Mouse (Mus musculus) CH12.LX (cell line): ENCODE results near the gene Lefty1. TPM values are rescaled to one million over a fixed set of nuclear protein-coding genes. Genes with fewer than 3 reads are reported as not detected.

Source experiments
- DNase-seq: peaks from one replicate; pipeline ENCODE4 v3.0.0-alpha.2; 2013; ENCODE audit errors: extremely low read depth
- H3K27ac ChIP-seq: 2 replicates; pipeline ENCODE4 v1.5.1; 2012; ENCODE audit warnings: low read depth, mild to moderate bottlenecking, control low read depth, moderate library complexity; ENCODE audit not compliant: insufficient read depth
- H3K27me3 ChIP-seq: replicated peaks from 2 replicates; pipeline ENCODE3; 2012; ENCODE audit warnings: inconsistent platforms
- H3K36me3 ChIP-seq, 2 experiments: replicated peaks in 1 of 2; 2 replicates each; pipeline versions ENCODE3 to v1.6.1; 2012; ENCODE audit warnings: inconsistent platforms in 1 of 2, low read length in 1 of 2, mild to moderate bottlenecking in 1 of 2, mixed read lengths in 1 of 2, moderate library complexity in 1 of 2; ENCODE audit not compliant: control insufficient read depth in 1 of 2, insufficient read depth in 1 of 2
- H3K4me1 ChIP-seq, 2 experiments: 2 replicates each; pipeline ENCODE4 v1.6.1; 2012; ENCODE audit warnings: inconsistent platforms in 1 of 2, moderate library complexity in 1 of 2; ENCODE audit not compliant: insufficient read depth in 2 of 2, control insufficient read depth in 1 of 2
- H3K4me2 ChIP-seq: 2 replicates; pipeline ENCODE4 v1.6.1; 2012; ENCODE audit warnings: low read depth, mild to moderate bottlenecking, control low read depth; ENCODE audit not compliant: poor library complexity, insufficient read depth, severe bottlenecking
- H3K4me3 ChIP-seq, 3 experiments: fragments of 150-350 bp in 1 of 3; sonication (generic) in 1 of 3; replicated peaks in 1 of 3; 2 replicates each; pipeline versions ENCODE3 to v1.5.1; 2011 to 2012; ENCODE audit warnings: low read depth in 2 of 3, low read length in 2 of 3, mild to moderate bottlenecking in 2 of 3, moderate library complexity in 2 of 3, control low read depth in 1 of 3, improper control_type of control experiment in 1 of 3, inconsistent platforms in 1 of 3, mixed read lengths in 1 of 3; ENCODE audit not compliant: poor library complexity in 1 of 3
- H3K79me2 ChIP-seq: replicated peaks from 2 replicates; pipeline ENCODE4 v1.6.1; 2012; ENCODE audit warnings: mild to moderate bottlenecking, moderate library complexity; ENCODE audit not compliant: control insufficient read depth, poor library complexity, insufficient read depth, severe bottlenecking; ENCODE audit errors: extremely low read depth
- H3K9ac ChIP-seq: 2 replicates; pipeline ENCODE4 v1.6.1; 2012; ENCODE audit warnings: low read depth, mild to moderate bottlenecking, control low read depth, moderate library complexity; ENCODE audit not compliant: insufficient read depth
- H3K9me3 ChIP-seq: replicated peaks from 2 replicates; pipeline ENCODE3; 2012; ENCODE audit warnings: low read length, inconsistent platforms, mixed read lengths
- CHD1 ChIP-seq: IDR thresholded peaks from 2 replicates; pipeline ENCODE4 v1.6.1; 2012; ENCODE audit warnings: low read depth, low read length, improper control_type of control experiment, inconsistent platforms
- CHD2 ChIP-seq: IDR thresholded peaks from 2 replicates; pipeline ENCODE4 v1.6.1; 2011; ENCODE audit warnings: low read length, improper control_type of control experiment
- CTCF ChIP-seq, 2 experiments: IDR thresholded peaks in 1 of 2; conservative IDR thresholded peaks in 1 of 2; 2 replicates each; pipeline ENCODE4 v1.5.1; 2011 to 2012; ENCODE audit warnings: low read depth in 2 of 2, low read length in 2 of 2, improper control_type of control experiment in 1 of 2, inconsistent platforms in 1 of 2, mild to moderate bottlenecking in 1 of 2, moderate library complexity in 1 of 2
- E2F4 ChIP-seq: IDR thresholded peaks from 2 replicates; pipeline ENCODE4 v1.6.1; 2011; ENCODE audit warnings: low read depth, low read length, improper control_type of control experiment; ENCODE audit not compliant: insufficient replicate concordance
- ETS1 ChIP-seq: conservative IDR thresholded peaks from 2 replicates; pipeline ENCODE4 v1.6.1; 2012; ENCODE audit warnings: low read depth, mild to moderate bottlenecking, inconsistent platforms, low read length, improper control_type of control experiment, moderate library complexity
- HCFC1 ChIP-seq: IDR thresholded peaks from 2 replicates; pipeline ENCODE4 v1.6.1; 2012; ENCODE audit warnings: low read depth, mild to moderate bottlenecking, inconsistent platforms, low read length, improper control_type of control experiment
- IRF4 ChIP-seq: IDR thresholded peaks from 2 replicates; pipeline ENCODE4 v1.6.1; 2014; ENCODE audit warnings: low read depth, mild to moderate bottlenecking, inconsistent platforms, low read length, improper control_type of control experiment
- JUND ChIP-seq: conservative IDR thresholded peaks from 2 replicates; pipeline ENCODE4 v1.6.1; 2011; ENCODE audit warnings: low read depth, low read length, improper control_type of control experiment
- KAT2A ChIP-seq: IDR thresholded peaks from 2 replicates; pipeline ENCODE4 v1.6.1; 2012; ENCODE audit warnings: low read length, improper control_type of control experiment, inconsistent platforms; ENCODE audit not compliant: insufficient replicate concordance
- MAFK ChIP-seq: IDR thresholded peaks from 2 replicates; pipeline ENCODE4 v1.6.1; 2011; ENCODE audit warnings: low read length, improper control_type of control experiment; ENCODE audit not compliant: insufficient replicate concordance
- MAZ ChIP-seq: IDR thresholded peaks from 2 replicates; pipeline ENCODE4 v1.6.1; 2012; ENCODE audit warnings: low read depth, mild to moderate bottlenecking, inconsistent platforms, low read length, improper control_type of control experiment, moderate library complexity
- NRF1 ChIP-seq: IDR thresholded peaks from 2 replicates; pipeline ENCODE4 v1.6.1; 2014; ENCODE audit warnings: low read depth, mild to moderate bottlenecking, inconsistent platforms, low read length, improper control_type of control experiment, moderate library complexity
- PAX5 ChIP-seq: IDR thresholded peaks from 2 replicates; pipeline ENCODE4 v1.6.1; 2012; ENCODE audit warnings: low read length, inconsistent platforms, mixed read lengths
- RCOR1 ChIP-seq: conservative IDR thresholded peaks from 2 replicates; pipeline ENCODE4 v1.6.1; 2012; ENCODE audit warnings: low read depth, mild to moderate bottlenecking, inconsistent platforms, low read length, improper control_type of control experiment
- TCF12 ChIP-seq: IDR thresholded peaks from 2 replicates; pipeline ENCODE4 v1.6.1; 2014; ENCODE audit warnings: low read depth, mild to moderate bottlenecking, inconsistent platforms, low read length, improper control_type of control experiment
- ZKSCAN1 ChIP-seq: IDR thresholded peaks from 2 replicates; pipeline ENCODE4 v1.6.1; 2012; ENCODE audit warnings: low read depth, inconsistent platforms, low read length, improper control_type of control experiment, borderline replicate concordance
- ZMIZ1 ChIP-seq: IDR thresholded peaks from 2 replicates; pipeline ENCODE4 v1.6.1; 2012; ENCODE audit warnings: low read depth, mild to moderate bottlenecking, inconsistent platforms, low read length, improper control_type of control experiment
- dilution Hi-C: fragments of 300-500 bp; cut with MboI; formaldehyde crosslinking; loops from 2 replicates; pipeline ENCODE4 v1.14.3; 2020; ENCODE audit warnings: low sequenced_read_pairs; ENCODE audit not compliant: extremely low pct_unique_long_range_greater_than_20kb, extremely low pct_ligation_motif_present
- in situ Hi-C: fragments of 300-500 bp; cut with MboI; formaldehyde crosslinking; loops from 3 replicates; pipeline ENCODE4 v1.14.3; 2019; ENCODE audit warnings: low sequenced_read_pairs, low pct_ligation_motif_present, low pct_unique_long_range_greater_than_20kb, mixed read lengths
- polyA plus RNA-seq: library from polyadenylated mRNA; unstranded; fragments of >175 nt; gene quantifications from 2 replicates; pipeline ENCODE4 v1.2.1, GENCODE M21; 2012; ENCODE audit warnings: low read depth; ENCODE audit not compliant: insufficient read length
- total RNA-seq, 2 experiments: library from RNA; depleted of rRNA; stranded (reverse); fragments of 300-350 nt in 1 of 2; fragments of >200 nt in 1 of 2; gene quantifications; 2 replicates each; pipeline ENCODE4 v1.2.3; 2012 to 2014

The Lefty1 gene
- total and polyA plus RNA-seq, 3 experiments = not detected

DNA sequence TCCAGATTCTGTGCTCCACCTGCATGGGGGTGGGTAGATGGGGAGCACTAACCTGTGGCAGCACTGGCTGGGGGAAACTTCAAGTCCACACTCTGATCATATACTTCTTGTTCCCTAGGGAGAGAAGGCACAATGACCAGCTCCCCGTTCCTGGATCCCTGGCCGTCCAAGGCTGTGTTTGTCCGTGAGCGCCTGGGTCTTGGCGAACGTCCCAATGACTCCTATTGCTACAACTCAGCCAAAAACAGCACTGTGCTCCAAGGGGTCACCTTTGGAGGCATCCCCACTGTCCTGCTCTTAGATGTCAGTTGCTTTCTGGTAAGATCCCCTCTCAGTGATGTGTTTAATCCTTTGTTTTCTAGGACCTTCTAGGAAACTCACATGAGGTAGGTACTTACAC is 11.6 kb downstream of the Lefty1 start:
- peaks cover 26% of the 10 kb centered on the region for H3K27me3 ChIP-seq
- no peaks in the 10 kb centered on the region for H3K79me2 ChIP-seq
- in situ Hi-C loops = no loop called here
- H3K4me2 ChIP-seq = no peak overlapping the region
- no peak overlapping the region for H3K27ac ChIP-seq
- H3K9me3 ChIP-seq = no peaks in the 10 kb centered on the region
- peaks cover 5 to 32% of the 10 kb centered on the region in 2 experiments for H3K4me1 ChIP-seq
- dilution Hi-C loops = no loop called here
- H3K4me3 ChIP-seq = no peak overlapping the region
- no peak for TF ChIP-seq NRF1
- no peak for TF ChIP-seq CHD1
- TF ChIP-seq PAX5 = no peak
- no peak for TF ChIP-seq IRF4
- no peak for TF ChIP-seq MAFK
- no peak for DNase-seq
- H3K9ac ChIP-seq = no peak overlapping the region
- H3K36me3 ChIP-seq = peaks cover 0 to 25% of the 10 kb centered on the region in 2 experiments

DNA sequence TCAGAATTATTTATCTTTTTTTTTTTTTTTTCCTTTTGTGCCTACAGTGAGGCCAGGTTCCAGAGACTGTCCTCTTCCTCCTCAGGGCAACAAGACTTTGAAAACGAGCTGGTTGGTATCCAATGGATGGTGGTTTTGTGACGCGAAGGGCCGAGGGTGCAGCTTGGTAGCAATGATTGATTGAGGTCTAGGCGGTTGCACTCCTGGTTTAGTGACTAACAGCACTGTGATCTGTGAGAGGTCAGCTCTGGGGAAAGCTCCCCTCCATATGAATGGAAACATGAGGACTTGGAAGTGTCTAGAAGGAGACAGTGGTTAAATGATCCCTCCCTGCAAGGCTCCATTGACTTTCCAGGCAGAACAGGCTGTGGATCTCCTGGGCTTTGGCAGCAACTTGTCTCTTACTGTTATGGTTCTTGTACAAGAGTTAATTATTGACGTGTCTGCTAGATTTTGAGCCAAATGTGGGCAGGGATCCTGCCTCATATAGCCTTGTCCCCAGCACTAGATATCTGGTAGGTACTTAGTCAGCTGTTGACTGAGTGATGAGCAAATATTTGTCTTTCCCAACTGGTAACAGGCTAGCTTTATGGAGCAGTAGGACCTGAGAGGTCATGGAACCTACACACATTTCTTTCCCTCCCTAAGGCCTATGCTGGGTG is 17.4 kb downstream of the Lefty1 start:
- dilution Hi-C loops = no loop called here
- Histone ChIP-seq H3K4me2 (no peak overlapping the region), H3K79me2 (no peaks in the 10 kb centered on the region), H3K4me3 (no peak overlapping the region), H3K27ac (no peak overlapping the region), H3K4me1 (peaks cover 6 to 8% of the 10 kb centered on the region in 2 experiments; a peak in 3 of 4 replicates), H3K9me3 (no peaks in the 10 kb centered on the region), H3K27me3 (no peaks in the 10 kb centered on the region), H3K9ac (no peak overlapping the region), H3K36me3 (peaks cover 0 to 39% of the 10 kb centered on the region in 2 experiments)
- in situ Hi-C loops = no loop called here
- no peak for DNase-seq
- TF ChIP-seq ETS1 = no peak
- no peak for TF ChIP-seq CTCF (conservative IDR thresholded peaks at IDR 0.05 in 1 of 2, IDR thresholded peaks at IDR 0.05 in 1 of 2; ENCODE audit: low read depth in 2 of 2, low read length in 2 of 2)
- no peak for TF ChIP-seq KAT2A
- TF ChIP-seq E2F4 = no peak
- TF ChIP-seq MAFK = no peak
- TF ChIP-seq TCF12 = no peak
- no peak for TF ChIP-seq ZMIZ1
- no peak for TF ChIP-seq JUND
- TF ChIP-seq ZKSCAN1 = no peak
- no peak for TF ChIP-seq HCFC1
- TF ChIP-seq RCOR1 = no peak
- no peak for TF ChIP-seq MAZ
- no peak for TF ChIP-seq CHD2
